ENCODE assay signal across 6 mouse cellular contexts in the genomic region with DNA sequence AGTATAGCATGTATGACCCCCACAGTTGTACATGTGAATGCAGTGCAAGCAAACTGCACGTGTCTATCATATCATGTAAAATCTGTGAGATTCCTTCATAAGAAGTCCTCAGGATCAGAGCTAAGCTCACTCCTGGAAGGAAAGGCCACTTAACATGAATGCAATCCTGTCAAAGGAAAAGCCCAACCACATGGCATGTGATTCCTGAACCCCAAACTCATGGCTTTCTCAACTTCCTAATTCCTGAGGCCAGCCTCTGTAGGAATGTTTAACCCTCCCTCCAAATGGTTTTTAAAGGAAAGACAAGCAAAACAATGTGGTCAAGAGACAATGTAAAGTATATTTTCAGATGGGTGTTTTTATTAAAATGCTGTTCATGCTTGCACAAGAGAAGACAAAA.
"Had no signal": no experiment of that assay in that cellular context is flagged by ENCODE, and none has a peak within 500 bp of the region (broad histone marks: within the 10 kb centered on the region; RNA-seq: fewer than 3 reads in every experiment).

No protein-coding gene starts in this region.

- DNase-seq: lung, postnatal 14 days; lung, postnatal 36 days; right cerebral cortex, postnatal 14 days; thymus, adult 18-20 months; thymus, postnatal 14 days; thymus, postnatal 36 days had no signal
